Mouse (Mus musculus): ENCODE measurements around the gene Usp12. TPM values are rescaled to one million over a fixed set of nuclear protein-coding genes. Genes with fewer than 3 reads are reported as not detected.

Gene Usp12
- polyA plus RNA-seq, 1 experiment from 2014 or later, result 24.2 TPM

DNA sequence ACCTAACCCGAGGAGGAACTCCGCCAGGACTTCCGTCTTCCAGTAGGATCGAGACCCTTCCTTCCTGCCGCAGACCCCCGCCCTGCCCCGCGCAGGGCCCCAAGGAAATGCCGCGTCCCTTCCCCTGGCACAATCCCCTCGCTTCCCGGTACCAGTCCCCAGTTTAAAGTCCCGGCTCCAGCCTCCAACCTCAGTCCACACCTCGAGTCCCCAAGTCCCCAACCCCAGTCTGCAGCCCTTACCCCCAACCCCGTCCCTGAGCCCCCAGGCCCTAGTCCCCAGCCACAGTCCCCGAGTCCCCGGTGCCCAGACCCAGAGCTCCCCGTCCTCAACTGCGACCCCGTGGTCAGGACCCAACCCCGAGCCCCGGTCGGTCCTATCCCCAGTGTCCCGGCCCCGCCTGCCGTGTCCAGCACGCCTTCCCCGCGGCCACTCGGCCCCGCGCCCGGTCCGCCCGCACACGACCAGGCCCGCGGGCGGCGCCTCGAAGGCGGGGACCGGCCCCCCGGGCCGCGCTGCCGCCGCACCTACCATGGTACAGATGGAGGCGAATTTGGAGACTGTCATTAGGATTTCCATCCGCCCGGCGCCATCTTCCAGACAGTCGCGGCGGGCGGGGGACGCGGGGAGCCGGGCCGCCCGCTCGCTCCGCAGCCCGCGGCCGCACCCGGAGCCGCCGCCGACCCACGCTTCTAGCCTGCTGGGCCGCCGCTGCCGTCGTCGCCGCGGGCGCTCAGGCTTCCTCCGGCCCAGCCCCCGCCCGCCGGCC, 538 bp downstream of the Usp12 start:
- Histone ChIP-seq H3K4me3 (peak overlapping the region; percentile 97), H3K27me3 (replicated peaks) (no peaks in the 10 kb centered on the region), H3K36me3 (no peaks in the 10 kb centered on the region), H3K4me1 (peaks cover 23% of the 10 kb centered on the region), H3K9ac (peak overlapping the region; percentile 95), H3K4me2 (replicated peaks) (peak overlapping the region; percentile 84), H3K27ac (peak overlapping the region; percentile 87), H3K9me3 (no peaks in the 10 kb centered on the region)
- WGBS, result under 1% methylated on average over 83 of the region's 83 CpGs
- peak; percentile 77 for ATAC-seq (ENCODE audit: low FRiP score, low read depth)

DNA sequence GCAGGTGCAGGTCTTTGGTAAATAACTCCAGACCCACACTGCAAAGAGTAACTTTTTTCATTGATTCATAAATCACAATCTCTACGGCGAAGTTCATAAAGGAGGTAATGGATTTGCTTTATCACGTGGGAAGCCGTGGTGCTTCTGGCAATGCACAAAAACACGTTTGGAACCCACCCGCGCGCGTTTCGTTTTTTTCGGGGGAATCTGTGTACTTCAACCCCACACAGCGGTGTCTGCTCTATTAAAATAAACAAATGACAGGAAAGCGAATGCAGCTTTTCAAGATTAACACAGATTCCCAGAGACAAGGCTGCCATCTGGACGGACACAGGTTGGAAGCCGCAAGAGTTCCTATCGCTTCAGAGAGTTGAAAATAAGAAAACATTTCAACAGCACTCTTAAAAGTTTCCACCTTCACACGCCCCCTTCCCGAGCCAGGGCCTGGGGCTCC, 1.1 kb downstream of the Usp12 start:
- peak overlapping the region; percentile 95 for H3K9ac ChIP-seq
- H3K9me3 ChIP-seq, result no peaks in the 10 kb centered on the region
- no peak for ATAC-seq (ENCODE audit: low FRiP score, low read depth)
- peak overlapping the region; percentile 97 for H3K4me3 ChIP-seq
- H3K27ac ChIP-seq, result 0 out of 2 replicates have a peak overlapping the region, but pooled peaks have one; percentile 87
- WGBS, result 7% methylated on average over 18 of the region's 18 CpGs
- peaks cover 23% of the 10 kb centered on the region for H3K4me1 ChIP-seq
- peak overlapping the region; percentile 84 for H3K4me2 ChIP-seq (replicated peaks)
- no peaks in the 10 kb centered on the region for H3K27me3 ChIP-seq (replicated peaks)
- H3K36me3 ChIP-seq, result no peaks in the 10 kb centered on the region

DNA sequence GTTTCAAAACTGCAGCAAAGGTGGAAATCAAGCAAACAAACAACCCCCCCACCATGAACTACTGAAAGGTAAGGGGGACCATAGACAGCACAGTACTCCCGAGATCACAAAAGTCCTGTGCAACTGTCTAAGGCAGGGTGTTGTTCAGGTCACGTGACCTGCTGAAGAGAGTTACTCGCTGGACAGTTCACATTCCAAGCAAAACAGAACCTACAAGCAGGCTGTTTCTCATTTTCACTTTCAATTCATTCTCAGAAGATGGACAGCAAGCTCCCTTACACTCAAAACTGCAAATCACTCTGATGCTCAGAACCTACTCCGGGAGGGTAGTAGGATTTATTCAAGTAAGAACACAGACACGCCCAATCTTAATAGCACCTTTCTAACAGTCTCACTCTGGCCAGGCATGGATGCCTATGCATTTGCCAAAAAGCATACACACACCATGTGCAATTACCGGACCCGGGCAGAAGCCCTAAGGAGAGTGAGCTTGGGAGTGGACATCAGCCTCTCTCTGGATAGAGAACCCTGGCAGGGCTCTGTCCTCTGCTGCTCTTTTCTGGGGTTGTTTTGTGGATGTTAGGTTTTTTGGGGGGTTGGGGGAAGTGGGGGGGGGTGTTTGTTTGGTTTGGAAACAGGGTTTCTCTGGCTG, 2.5 kb downstream of the Usp12 start:
- Histone ChIP-seq H3K4me1 (peaks cover 23% of the 10 kb centered on the region), H3K27ac (no peak overlapping the region), H3K9me3 (no peaks in the 10 kb centered on the region), H3K9ac (no peak overlapping the region), H3K4me3 (no peak overlapping the region), H3K36me3 (no peaks in the 10 kb centered on the region), H3K4me2 (replicated peaks) (peak overlapping the region; percentile 84), H3K27me3 (replicated peaks) (no peaks in the 10 kb centered on the region)
- ATAC-seq (ENCODE audit: low FRiP score, low read depth), result no peak
- 80% methylated on average over 7 of the region's 7 CpGs for WGBS

DNA sequence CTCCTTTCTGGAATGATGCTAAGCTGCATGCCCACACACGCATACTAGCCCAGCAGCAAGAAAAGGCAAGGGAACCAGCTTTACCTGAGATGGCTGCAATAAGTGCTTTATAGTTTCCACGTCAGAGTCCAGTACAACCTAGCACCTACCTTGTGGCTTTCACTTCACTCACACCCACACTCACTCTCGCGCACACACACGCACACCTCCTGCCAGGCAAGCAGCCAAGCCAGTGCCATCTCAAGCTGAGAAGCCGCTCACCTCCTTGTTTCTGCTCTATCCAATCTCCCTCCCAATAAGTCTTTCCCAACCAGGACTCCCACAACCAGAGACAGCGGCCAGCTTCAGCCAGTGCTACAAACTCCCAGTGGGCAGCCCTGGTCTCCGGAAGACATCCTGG, 3.9 kb downstream of the Usp12 start:
- Histone ChIP-seq H3K9ac (no peak overlapping the region), H3K4me2 (replicated peaks) (no peak overlapping the region)

DNA sequence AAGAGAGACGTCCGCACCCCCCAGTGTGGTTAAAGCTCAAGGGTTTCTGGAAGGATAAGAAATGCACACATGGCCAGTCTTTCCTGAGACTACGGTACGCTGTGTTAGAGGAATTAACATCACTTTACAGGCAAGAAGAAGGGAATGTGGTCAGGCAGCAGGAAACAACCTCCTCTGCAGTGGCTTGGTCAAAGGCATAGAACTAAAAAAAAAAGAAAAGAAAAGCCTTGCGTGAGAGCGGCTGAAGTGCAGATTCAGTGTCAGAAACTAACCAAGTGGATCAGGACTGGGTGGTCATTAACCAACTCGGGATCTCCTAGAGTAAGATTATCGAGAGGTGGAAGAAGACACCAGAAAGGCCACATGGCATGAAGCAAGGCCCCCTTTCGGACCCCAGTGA, 5.4 kb downstream of the Usp12 start:
- WGBS, result 85% methylated on average over 9 of the region's 9 CpGs
- Histone ChIP-seq H3K9ac (no peak overlapping the region), H3K4me1 (peaks cover 23% of the 10 kb centered on the region)

More for the DNA sequence above, 3.9 kb downstream of the Usp12 start:
- Histone ChIP-seq H3K4me3 (no peak overlapping the region), H3K4me1 (peaks cover 23% of the 10 kb centered on the region), H3K36me3 (no peaks in the 10 kb centered on the region), H3K27me3 (replicated peaks) (no peaks in the 10 kb centered on the region), H3K27ac (no peak overlapping the region), H3K9me3 (no peaks in the 10 kb centered on the region)
- ATAC-seq (ENCODE audit: low FRiP score, low read depth), result no peak
- 86% methylated on average over 8 of the region's 8 CpGs for WGBS

DNA sequence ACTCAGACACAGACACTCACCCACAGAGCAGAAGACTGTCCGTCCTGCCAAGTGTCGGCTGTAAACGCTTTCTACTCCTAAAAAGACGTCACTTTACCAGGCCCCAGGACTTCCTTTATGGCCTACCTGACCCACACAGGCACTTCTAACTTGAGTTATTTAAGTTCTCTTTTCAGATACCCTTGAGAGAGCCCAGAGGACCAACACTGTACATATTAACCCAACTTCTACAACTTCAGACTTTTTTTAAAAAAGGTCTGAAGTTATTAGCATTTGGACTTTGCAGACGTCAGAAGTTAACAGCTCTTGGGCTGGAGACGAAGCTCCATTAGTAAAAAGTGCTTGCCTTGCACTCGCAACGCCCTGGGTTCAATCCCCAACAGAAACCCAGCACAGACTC, 8.7 kb downstream of the Usp12 start:
- Histone ChIP-seq H3K27ac (no peak overlapping the region), H3K9ac (no peak overlapping the region), H3K4me1 (peaks cover 6% of the 10 kb centered on the region), H3K4me3 (no peak overlapping the region), H3K36me3 (no peaks in the 10 kb centered on the region), H3K27me3 (replicated peaks) (no peaks in the 10 kb centered on the region), H3K4me2 (replicated peaks) (no peak overlapping the region), H3K9me3 (no peaks in the 10 kb centered on the region)
- ATAC-seq (ENCODE audit: low FRiP score, low read depth), result no peak
- WGBS, result 70% methylated on average over 8 of the region's 8 CpGs

More for the DNA sequence above, 5.4 kb downstream of the Usp12 start:
- Histone ChIP-seq H3K36me3 (no peaks in the 10 kb centered on the region), H3K4me2 (replicated peaks) (no peak overlapping the region), H3K27me3 (replicated peaks) (no peaks in the 10 kb centered on the region), H3K4me3 (no peak overlapping the region), H3K9me3 (no peaks in the 10 kb centered on the region), H3K27ac (no peak overlapping the region)
- ATAC-seq (ENCODE audit: low FRiP score, low read depth), result no peak

DNA sequence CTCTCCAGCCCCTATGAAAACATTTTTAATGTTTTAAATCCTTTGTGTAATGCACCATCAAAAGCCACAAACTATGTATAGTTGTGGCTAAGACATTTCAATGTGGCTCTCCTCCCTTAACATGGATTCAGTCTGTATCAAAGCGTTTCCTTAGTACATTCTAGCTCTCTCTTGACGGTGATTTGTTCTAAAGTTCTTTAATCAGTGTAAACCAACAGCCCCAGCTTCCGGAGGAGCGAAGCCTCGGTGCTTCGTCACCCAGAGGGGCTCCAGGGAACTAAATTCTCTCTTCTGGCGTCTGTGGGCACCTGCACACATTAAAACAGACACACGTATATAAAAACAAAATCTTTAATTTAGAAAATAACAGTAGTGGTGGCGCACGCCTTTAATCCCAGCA, 10.9 kb downstream of the Usp12 start:
- 93% methylated on average over 10 of the region's 10 CpGs for WGBS
- Histone ChIP-seq H3K27me3 (replicated peaks) (no peaks in the 10 kb centered on the region), H3K9me3 (no peaks in the 10 kb centered on the region), H3K4me3 (no peak overlapping the region), H3K4me1 (0 out of 2 replicates have a peak, but pooled peaks cover 3% of the 10 kb centered on the region), H3K9ac (no peak overlapping the region), H3K36me3 (no peaks in the 10 kb centered on the region), H3K4me2 (replicated peaks) (no peak overlapping the region), H3K27ac (no peak overlapping the region)
- no peak for ATAC-seq (ENCODE audit: low FRiP score, low read depth)

DNA sequence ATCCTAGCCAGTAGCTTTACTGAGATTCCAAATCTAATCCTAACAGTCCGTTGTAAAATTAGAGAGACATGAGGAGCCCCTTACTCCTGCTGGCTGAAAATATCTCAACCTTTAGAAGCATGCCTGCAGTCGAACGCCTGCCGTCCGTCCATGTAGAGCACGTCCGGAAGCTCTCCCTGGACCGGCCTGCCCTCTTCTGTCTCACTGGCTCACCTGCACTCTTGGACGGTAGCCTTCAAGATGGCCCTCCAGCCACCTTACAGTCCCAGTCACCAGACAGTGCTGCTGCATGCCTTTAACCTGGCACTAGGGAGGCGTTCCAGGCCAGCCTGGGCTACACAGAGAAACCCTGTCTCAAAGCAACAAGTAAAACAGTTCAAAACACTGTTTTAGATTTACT, 11.5 kb downstream of the Usp12 start:
- H3K4me1 ChIP-seq, result 0 out of 2 replicates have a peak, but pooled peaks cover 3% of the 10 kb centered on the region
- H3K36me3 ChIP-seq, result no peaks in the 10 kb centered on the region
- 91% methylated on average over 10 of the region's 10 CpGs for WGBS
- no peaks in the 10 kb centered on the region for H3K27me3 ChIP-seq (replicated peaks)
- no peak overlapping the region for H3K9ac ChIP-seq
- no peak overlapping the region for H3K4me2 ChIP-seq (replicated peaks)
- H3K4me3 ChIP-seq, result no peak overlapping the region
- ATAC-seq (ENCODE audit: low FRiP score, low read depth), result no peak
- H3K9me3 ChIP-seq, result no peaks in the 10 kb centered on the region
- no peak overlapping the region for H3K27ac ChIP-seq

DNA sequence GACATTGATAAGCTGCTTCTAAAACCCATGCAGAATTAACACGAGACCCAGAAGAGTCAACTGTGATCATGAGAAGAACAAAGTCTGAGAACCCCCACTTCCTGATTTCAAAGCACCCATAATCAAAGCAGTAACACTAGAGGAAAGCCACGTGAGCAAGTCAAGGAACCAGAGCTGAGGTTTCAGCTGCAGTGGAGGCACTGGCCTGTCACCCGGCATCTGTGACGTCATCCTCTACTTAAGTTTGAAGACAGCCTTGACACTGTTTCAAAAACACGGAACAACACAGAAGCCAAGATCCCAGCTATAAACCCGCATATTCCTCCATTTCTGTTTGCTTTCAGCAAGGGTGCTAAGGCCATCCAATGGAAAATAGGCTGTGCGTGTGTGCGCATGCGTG, 13.1 kb downstream of the Usp12 start:
- no peaks in the 10 kb centered on the region for H3K27me3 ChIP-seq (replicated peaks)
- no peak overlapping the region for H3K4me2 ChIP-seq (replicated peaks)
- no peaks in the 10 kb centered on the region for H3K36me3 ChIP-seq
- ATAC-seq (ENCODE audit: low FRiP score, low read depth), result no peak
- H3K9ac ChIP-seq, result no peak overlapping the region
- no peak overlapping the region for H3K4me3 ChIP-seq
- H3K27ac ChIP-seq, result no peak overlapping the region
- WGBS, result 91% methylated on average over 9 of the region's 9 CpGs
- no peaks in the 10 kb centered on the region for H3K9me3 ChIP-seq
- H3K4me1 ChIP-seq, result 0 out of 2 replicates have a peak, but pooled peaks cover 3% of the 10 kb centered on the region

DNA sequence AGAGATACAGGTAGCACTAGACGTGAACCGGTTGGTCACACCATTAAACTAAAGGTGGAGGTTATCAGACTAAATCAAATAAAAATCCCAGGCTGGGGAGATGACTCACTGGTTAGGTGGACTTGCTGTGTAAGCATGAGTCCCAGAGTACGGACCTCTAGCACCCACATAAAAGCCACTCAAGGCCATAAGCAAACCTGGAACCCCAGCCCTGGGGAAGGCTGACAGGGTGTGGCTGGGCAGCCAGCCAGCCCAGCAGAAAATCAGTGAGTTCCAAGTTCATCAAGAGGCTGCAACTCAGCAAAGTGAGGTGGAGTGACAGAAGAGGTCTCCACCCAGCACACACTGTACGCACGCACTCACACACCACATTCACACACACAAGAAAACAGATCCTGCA, 14.9 kb downstream of the Usp12 start:
- H3K9me3 ChIP-seq, result no peaks in the 10 kb centered on the region
- no peak overlapping the region for H3K9ac ChIP-seq
- H3K27me3 ChIP-seq (replicated peaks), result no peaks in the 10 kb centered on the region
- WGBS, result 95% methylated on average over 5 of the region's 5 CpGs
- H3K4me3 ChIP-seq, result no peak overlapping the region
- no peak overlapping the region for H3K27ac ChIP-seq
- 0 out of 2 replicates have a peak, but pooled peaks cover under 1% of the 10 kb centered on the region for H3K36me3 ChIP-seq
- ATAC-seq (ENCODE audit: low FRiP score, low read depth), result no peak
- no peak overlapping the region for H3K4me2 ChIP-seq (replicated peaks)
- 0 out of 2 replicates have a peak, but pooled peaks cover 3% of the 10 kb centered on the region for H3K4me1 ChIP-seq

DNA sequence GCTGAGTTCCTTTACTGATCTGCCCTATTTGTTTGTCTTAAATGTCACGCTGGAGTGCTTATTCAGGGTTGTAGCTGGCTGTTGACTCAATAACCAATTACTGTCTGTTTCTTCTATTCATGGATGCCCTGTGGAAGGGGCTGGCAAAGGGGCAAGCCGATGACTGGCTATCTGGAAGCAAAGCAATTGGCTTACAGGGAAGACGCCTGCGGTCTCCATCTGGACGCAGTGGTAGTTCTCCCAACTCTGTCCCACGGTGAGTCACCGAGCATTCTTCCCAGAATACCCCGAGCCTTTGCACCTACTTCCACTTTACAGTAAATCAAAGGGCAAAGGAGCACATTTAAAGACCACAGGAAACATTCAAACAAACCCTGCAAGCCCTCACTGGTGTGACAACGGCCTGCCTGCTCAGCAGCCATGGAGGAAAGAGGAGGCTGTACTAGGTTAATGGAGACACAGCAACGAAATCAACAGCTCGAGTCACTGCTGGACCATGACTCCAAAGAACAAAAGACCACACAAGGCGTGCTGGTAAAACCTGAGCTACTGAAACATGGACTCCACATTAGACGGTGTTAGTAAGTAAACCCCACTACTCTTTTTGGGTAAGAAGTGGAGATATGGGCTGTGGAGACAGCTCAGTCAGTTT, 17.7 kb downstream of the Usp12 start:
- H3K36me3 ChIP-seq, result 0 out of 2 replicates have a peak, but pooled peaks cover 4% of the 10 kb centered on the region
- no peak for ATAC-seq (ENCODE audit: low FRiP score, low read depth)

DNA sequence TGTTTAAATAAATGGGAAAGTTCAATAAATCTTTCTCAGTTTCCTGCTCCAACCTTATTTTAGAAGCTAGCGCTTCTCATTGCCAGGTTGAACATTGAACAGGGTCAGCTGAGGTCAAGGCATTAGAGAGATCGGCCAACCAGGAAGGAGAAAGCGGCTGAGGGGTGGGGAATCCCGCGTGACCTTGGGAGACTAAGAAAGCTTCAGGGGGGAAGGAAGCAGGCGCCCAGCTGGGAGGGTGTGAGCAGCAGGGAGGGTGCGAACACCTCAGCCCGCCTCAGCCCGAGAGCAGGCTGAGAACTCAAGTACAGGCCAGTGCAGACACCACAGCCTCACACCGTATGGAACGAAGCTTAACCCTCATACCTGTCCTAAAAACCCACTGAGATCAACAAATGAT, 22.8 kb downstream of the Usp12 start:
- H3K27me3 ChIP-seq (replicated peaks), result no peaks in the 10 kb centered on the region
- H3K4me1 ChIP-seq, result peaks cover 8% of the 10 kb centered on the region; the same call in 1 of the 2 replicates
- no peak for ATAC-seq (ENCODE audit: low FRiP score, low read depth)
- no peak overlapping the region for H3K27ac ChIP-seq
- no peak overlapping the region for H3K4me3 ChIP-seq
- 57% methylated on average over 11 of the region's 11 CpGs for WGBS
- H3K9ac ChIP-seq, result no peak overlapping the region
- peaks cover 8% of the 10 kb centered on the region; the same call in 1 of the 2 replicates for H3K36me3 ChIP-seq
- no peak overlapping the region for H3K4me2 ChIP-seq (replicated peaks)
- no peaks in the 10 kb centered on the region for H3K9me3 ChIP-seq

More for the DNA sequence above, 17.7 kb downstream of the Usp12 start:
- Histone ChIP-seq H3K9me3 (no peaks in the 10 kb centered on the region), H3K4me2 (replicated peaks) (no peak overlapping the region), H3K27me3 (replicated peaks) (no peaks in the 10 kb centered on the region), H3K27ac (no peak overlapping the region), H3K4me1 (peaks cover 4% of the 10 kb centered on the region; the same call in 1 of the 2 replicates), H3K9ac (no peak overlapping the region), H3K4me3 (no peak overlapping the region)
- WGBS, result 85% methylated on average over 13 of the region's 13 CpGs
